Mouse (Mus musculus): ENCODE data around the gene Tnnc2.
A peak's percentile ranks its signal among the peaks of the same experiment; 100 is the strongest.

Tnnc2 gene

DNA sequence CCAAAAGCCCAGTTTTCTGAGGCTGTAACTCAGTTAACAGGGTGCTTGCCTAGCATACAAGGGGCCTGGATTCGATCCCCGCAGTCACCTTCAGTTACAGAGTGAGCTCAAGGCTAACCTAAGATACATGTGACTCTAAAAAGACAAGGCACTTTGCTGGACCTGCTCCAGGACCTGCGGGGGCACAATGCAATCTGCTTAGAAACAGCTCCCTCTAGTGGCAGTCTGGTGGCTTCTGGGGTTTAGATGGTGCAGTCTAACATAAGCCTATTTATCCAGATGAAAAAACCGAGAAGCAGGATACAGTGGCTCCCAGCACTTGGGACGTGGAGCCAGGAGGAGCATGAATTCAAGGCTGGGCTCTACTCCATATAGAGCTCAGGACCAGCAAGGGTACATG lies 14.5 kb upstream of the Tnnc2 start:
- peak; percentile 83 for DNase-seq

DNA sequence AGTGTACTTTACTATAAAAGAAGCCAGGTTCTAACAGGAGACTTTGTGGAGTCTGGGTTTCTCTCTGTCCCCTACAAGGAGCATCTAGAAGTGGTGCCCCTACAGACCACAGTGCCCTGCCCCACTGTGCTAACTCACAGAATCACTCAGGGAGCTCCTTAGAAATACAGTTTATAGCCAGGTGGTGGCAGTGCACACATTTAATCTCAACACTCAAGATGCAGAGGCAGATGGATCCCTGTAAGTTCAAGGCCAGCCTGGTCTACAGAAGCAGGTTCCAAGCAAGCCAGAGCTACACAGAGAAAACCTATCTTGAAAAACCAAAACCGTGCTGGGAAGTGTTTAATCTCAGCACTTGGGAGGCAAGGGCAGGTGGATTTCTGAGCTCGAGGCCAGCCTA lies 14.0 kb upstream of the Tnnc2 start:
- DNase-seq, result no peak

DNA sequence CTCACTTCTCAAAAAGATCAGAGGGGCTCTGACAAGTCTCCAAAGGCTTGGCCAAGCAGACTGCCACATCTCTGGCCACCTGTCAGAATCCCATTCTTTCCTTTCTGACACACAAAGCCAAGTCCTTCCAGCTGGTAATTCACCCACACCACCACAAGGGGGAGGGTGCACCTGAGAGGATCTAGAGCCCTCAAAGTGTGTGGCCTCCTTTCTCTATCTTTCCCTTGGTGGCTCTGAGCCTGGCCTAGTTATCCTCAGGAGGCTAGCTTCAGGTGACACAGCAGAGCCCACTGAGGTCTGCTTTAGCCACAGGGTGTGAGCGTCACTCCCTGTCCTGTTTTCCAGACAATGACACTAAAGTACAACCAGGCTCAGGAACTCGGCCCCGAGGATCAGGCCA lies 13.5 kb upstream of the Tnnc2 start:
- peak; percentile 63 for DNase-seq

DNA sequence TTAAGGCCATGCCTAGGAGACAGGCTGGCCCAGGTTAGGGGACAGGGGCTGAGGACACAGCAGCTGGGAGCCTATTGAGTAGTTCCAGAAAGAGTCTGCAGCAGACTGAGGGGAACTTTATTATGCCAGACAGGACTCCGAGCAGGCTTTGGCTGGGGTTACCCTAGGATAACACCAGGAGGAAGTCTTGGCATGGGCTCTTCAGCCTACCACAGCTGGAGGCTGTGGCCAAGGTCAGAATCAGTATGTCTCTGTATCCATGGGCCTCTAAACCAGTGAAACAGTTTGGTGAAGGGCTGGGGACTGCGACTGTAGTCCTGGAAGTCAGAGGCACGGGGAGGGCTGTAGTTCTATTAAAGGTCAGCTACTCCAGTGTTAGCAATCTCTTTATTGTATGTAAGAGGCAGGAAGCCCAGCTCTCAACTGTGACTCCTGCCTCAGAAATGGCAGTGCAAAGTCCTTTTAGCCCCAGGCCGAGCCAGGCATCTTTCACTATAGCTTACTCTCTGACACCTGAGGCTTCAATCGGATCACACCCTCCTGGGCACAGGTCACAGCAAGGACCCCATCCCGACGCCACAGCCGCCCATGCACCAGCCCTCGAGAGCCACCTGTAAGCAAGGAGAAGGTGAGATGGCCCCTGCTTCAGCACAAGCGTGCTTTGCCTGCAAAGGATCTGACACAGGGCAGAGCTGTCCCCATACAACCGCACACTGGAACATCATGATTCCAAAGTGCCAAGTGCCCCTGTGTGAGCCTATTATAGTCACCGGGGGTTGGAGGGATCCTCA lies 12.8 kb upstream of the Tnnc2 start:
- no peak for DNase-seq

DNA sequence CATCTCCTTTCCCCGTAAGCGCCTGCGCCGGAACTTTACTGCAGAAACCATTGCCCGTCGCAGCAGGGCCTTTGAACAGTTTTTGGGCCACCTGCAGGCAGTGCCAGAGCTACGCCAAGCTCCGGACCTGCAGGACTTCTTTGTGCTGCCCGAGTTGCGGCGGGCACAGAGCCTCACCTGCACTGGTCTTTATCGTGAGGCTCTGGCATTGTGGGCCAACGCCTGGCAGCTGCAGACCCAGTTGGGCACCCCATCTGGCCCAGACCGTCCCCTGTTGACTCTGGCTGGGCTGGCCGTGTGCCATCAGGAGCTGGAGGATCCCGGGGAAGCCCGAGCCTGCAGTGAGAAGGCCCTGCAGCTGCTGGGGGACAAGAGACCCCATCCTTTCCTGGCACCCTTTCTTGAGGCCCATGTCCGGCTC lies 12.1 kb upstream of the Tnnc2 start:
- DNase-seq, result no peak

DNA sequence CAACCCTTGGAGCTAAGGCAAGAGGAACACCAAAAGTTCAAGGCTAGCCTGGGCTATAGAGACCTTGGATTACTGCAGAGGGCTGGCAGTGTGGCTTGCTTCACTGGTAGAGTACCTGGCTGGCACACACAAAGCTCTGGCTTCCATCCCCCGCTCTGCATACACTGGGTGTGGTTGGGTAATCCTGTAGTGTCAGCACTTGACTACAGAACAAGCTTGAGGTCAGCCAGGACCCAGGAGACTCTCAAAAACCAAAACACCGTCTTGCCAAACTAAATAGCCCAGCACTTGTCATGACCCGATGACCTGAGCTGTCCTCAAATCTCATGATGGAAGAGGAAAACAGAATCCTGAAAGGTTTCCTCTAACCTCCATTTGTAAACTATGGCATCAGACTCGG lies 10.7 kb upstream of the Tnnc2 start:
- no peak for DNase-seq

DNA sequence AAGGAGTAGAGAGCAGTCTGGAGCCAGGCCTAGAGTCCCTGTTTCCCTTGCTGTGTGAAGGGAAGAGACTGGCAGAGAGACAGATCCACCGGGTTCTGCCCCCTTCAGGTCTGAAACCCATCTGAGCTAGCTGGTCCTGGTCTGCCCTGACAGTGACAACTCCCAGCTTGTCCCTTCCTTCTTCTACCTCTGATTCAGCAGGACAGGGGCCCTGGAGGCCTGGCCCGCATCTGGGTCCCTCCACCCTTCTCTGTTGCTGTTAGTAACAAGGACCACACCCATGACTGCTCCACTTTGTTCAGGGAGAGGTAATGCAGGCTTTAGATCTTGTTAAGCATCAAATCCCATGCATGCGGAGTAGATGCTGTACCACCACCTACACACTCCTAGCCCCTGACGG lies 8.6 kb upstream of the Tnnc2 start:
- no peak for DNase-seq

DNA sequence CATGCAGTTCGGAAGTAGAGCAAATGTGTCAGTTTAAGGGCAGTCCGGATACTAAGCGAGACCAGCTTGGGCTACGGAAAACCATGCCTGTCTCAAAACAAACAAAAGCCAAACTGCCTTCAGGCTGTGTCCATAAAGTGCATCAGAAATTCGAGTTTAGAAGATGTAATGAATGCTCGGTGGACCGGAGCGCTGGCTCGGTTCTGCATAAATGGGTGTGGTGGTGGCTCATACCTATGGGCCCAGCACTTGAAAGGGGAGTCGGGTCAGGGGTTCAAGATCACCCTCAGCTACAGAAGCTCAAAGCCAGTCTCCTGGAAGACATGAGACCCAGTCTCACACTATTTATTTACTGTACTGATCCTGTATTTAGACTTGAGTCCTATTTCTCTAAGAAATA lies 8.0 kb upstream of the Tnnc2 start:
- DNase-seq, result no peak

DNA sequence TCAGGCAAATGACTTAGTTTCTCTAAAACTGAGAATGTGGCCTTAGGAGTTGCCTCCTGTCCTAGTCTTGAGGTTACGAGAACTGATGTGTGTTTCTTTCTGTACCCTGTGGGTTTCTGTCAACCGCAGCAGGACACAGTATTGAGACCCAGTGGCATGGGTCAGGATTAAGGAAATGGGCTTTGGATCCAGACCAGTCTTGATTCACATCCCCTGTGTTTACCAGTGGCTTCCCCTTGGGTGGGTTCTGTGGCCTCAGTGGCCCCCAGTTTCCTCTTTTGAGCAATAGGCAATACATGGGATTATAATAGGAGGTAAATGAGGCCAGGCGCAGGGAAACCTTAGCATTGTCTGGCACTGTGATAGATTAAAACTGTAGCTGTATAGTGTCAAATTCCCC lies 7.3 kb upstream of the Tnnc2 start:
- no peak for DNase-seq

DNA sequence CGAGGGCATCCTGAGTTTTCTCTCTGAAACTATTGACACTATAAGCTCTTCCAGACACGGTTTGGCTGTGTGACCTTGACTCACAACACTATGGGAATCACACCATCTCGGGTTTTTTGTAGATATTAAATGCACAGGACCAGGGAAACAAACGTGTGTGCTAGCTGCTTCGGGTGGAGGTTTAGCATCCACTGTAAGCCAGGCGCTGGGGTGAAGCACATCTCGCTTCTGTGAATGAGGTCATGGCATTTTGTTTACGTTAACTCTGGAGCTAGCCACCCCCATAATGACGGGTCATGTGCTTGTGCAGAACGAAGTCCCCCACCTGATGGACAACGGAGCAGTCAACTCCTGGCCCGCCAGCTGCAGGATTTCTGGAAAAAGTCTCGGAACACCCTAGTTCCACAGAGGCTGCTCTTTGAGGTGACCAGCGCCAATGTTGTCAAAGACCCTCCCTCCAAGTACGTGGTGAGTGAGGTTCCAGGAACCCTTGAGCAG lies 6.7 kb upstream of the Tnnc2 start:
- no peak for DNase-seq

DNA sequence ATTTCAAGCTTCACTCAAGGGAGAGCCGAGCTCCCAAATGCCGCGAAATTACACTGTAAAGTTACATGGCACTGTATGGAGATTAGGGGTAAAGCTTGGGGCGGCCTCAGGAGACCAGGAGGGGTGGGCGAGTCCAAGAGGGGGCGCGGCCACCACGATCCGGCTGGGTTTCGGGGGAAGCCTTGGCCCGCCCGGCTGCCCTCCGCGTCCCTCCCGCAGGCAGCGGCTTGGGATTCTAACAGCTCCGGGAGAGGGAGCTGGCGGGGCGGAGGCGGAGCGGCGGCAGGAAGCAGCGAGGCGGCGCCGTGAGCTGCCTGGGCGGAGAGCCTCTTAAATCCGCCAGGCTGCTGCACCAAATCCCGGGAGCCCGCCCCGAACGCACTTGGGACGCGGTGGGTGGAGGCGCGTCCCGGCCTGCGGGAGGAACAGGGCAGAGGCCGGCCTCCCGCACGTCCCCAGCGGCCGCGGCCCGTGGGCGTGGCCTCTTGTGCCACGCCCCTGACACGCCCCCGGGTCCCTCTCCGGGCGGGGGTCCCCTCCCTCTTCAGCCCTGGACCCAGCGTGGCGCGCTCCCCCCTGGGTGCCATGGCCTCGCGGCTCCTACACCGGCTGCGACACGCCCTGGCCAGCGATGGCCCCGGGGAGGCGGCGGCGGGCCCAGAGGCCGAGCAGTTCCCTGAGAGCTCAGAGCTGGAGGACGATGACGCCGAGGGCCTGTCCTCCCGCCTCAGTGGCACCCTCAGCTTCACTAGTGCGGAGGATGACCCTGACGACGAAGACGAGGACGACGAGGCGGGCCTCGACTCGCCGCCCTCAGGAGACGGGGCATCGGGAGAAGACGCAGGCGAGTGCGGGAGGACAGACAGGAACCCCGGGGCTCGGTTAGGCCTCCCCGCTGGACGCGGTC lies 6.0 kb upstream of the Tnnc2 start, which contains the start of gene Snx21:
Gene Snx21 (plus strand): TSS at position 343 of the 907 bp plus-strand sequence.
- peak; percentile 96 for DNase-seq

DNA sequence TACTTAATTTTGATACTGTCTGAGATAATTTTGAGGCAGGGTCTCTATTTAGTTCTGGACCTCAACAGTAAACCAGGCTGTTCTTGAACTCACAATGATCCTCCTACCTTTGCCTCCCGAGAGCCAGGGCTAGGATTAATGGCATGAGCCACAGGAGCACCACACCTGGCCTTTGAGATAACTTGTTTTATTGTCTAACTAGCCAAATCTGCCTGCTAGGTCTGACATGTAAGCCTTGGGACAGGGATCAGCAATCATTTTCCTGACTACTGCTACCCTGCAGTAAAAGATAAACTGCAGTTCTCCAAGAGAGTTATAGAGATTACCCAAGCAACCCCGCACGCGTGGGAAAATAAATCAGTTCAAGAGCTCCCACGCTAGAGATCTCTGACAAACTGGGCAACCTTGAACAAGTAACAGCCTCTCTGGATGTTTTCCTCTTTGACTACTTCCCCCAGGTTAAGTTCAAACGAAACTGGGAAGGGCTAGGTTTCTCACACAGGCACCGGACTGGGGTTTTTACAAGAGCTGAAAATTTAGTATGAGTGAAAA lies 5.2 kb upstream of the Tnnc2 start:
- no peak for DNase-seq

DNA sequence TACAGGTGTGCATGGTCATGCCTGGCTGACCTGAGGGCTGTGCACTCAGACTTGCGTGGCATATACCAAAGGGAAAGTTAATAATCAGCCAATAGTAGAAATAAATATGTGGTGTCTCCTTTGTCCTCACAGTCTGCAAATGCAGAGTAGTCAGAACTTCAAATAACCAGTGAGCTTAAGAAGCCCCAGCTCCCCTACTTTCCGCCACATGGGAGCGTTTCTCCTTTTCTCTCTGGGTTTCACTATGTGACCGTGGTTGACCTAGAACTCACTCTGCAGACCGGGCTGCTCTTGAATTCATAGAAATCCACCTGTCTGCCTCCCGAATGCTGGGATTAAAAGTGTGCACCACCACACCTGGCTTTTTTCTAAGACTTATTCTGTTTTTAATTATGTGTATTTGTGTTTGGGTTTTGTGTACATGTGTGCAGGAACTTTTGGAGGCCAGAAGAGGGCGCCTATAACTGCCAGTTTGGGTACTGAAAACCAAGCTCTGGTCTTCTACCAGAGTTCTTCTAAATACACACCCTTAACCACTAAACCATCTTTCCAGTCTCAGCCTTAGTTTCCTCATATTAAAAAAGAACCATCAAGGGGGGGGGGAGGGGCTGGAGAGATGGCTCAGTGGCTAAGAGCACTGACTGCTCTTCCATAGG lies 4.3 kb upstream of the Tnnc2 start:
- no peak for DNase-seq

DNA sequence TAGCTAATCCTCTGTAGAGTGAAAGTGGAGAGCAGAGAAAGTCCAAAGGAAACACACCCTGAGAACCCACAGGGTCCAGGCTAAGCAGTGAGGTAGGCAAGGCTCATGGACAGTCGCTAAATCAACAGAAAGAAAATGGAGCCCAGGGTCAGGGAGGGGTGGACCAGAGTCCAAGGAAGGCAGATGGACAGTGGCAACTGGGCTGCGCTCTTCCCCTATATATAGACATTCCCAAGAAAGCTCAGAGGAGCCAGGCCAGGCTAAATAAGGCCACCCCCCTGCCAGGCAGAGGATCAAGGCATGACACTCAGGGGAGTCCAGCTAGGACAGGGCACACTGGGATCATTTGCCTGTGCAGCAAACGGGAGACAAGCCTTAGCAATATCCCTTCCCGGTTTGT lies 2.1 kb upstream of the Tnnc2 start:
- no peak for DNase-seq

DNA sequence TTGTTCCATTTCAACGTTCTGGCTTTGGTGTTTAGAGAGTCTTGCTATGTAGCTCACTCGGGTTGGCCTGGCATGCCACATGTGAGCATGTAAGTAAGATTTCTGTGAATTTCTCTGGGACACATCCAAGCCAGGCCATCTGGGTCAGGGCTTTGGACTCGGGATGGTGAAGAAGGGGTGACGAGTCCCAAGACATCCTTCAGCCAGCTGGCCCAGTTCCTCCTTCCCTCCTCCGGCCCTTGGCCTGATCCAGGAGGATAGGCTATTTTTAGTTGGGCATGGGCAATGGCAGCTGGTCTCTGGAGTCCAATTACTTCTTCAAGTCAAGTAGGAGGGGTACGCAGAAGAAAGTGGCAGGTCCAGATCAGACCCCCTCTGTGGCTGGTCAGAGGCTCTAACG lies 958 bp downstream of the Tnnc2 start:
- no peak for DNase-seq

DNA sequence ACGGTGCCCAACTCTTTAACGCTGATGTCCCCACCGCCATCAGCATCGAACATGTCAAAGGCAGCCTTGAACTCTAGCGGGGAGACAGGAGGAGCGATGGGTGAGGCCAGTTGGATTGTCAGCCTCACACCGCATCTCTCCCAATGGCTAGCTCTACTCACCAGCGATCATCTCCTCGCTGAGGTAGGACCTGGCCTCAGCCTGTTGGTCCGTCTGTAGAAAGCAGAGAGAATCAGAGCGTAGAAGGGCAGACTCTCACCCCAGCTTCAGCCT lies 1.8 kb downstream of the Tnnc2 start:
- no peak for DNase-seq

DNA sequence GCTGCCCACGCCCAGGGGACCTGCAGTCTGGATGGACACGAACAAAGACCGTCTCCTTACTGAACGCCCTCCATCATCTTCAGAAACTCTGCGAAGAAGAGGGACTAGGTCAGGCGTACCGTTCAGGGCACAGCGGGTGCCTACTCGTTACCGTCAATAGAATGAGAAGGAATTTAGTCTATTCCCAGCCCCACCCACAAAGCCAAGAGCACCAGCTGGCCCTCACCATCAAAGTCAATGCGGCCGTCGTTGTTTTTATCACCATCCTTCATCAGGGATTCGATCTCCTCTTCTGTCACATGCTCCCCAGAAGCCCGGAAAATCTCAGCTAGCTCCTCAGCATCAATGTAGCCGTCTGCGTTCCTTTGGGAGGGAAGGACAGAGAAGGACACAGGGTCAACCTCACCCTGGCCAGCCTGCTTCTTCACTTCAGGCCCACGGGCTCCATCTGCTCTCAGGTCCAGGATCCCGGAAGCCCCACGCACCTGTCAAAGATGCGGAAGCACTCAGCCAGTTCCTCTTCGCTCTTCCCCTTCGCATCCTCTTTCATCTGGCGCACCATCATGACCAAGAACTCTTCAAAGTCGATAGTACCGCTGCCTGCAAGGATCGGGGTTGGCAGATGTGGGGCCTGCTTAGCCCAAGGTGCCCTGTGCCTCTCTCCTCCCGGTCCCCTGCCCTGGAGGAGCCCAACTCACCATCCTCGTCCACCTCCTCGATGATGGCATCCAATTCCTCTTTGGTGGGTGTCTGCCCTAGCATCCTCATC lies 2.3 kb downstream of the Tnnc2 start:
- no peak for DNase-seq

DNA sequence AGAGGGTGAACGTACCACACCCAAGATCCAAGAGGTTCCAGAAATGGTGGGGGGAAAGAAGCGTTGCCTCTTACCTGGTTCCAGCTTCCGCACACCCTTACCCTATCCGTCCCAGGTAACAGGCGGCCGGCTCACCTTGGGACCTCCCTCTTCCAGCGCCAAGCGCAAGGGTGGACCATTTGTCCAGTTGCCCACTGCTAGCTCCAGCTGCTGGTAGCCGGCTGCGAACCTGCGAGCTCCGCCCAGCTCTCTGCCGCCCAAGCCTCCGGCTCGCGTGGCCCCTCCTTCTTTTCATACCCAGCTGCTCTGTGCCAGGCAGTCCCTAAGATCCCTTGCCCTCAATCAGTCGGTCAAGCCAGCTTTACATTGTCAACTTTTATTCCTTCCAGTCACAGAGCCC lies 3.0 kb downstream of the Tnnc2 start:
- no peak for DNase-seq

DNA sequence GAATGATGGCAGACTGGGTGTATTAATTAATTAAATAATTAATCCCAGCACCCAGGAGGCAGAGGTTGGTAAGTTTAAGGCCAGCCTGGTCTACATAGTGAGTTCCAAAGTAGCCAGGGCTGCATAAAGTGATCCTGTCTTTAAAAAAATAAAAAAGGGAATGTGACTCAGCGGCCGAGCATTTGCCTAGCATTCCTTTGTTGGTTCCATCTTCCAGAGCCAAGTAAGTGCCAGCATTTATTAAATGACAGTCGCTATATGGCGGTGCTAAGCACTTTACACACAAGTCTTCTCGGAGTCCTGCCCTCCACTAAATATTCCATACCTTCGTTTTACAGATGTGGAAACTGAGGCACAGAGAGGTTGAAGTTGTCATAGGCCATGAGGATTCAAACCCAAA lies 3.6 kb downstream of the Tnnc2 start:
- no peak for DNase-seq

DNA sequence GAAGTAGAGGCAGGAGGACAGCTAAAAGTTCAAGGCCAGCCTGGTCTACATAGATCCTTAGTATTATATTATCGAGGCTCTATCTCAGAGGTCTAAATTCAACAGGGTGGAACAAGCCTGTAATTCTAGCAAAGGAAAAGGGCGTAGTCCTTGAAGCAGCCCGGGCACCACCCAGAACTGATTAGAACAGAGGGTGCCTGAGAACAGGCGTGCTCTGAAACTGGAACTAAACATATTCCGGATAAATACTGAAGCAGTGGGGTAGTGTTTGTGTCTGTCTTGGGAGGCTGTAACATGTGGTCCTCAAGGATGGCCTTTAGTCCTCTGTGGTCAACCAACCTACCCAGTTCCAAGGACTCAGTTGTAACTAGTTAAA lies 5.8 kb downstream of the Tnnc2 start:
- no peak for DNase-seq

DNA sequence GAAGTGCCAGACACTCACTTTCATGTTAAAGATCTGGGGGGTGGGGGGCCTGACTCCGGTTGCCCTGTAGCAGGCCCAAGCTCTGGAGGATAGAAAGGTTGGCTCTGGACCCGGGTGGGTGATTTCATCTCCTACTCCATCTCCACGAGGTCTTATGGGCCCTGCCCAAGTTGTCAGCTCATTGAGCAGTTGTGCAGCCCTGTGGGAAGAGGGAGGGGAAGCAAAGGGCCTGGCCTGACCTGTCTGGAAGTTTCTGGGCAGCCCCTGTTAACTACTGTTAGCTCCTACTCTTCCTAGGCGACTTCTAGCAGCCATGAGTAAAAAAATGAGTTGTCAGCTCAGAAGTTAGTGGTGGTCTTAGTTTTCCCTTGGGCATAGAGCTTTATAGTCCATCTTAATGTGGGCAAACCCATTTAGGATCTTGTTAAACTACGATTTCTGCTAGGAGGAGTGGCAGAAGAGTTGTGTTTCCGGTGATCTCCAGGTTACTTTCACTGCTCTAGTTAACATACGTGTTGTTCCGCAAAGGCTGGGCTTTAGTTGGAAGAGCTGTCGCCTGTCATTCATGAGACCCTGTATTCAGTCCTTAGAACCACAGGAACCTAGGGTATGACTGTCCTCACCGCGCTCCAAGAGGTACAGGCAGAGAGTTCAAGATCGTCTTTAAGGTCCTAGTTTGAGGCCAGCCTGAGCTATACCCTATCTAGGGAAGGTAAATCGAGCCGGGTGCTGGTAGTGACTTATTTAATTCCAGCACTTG lies 6.4 kb downstream of the Tnnc2 start:
- no peak for DNase-seq

DNA sequence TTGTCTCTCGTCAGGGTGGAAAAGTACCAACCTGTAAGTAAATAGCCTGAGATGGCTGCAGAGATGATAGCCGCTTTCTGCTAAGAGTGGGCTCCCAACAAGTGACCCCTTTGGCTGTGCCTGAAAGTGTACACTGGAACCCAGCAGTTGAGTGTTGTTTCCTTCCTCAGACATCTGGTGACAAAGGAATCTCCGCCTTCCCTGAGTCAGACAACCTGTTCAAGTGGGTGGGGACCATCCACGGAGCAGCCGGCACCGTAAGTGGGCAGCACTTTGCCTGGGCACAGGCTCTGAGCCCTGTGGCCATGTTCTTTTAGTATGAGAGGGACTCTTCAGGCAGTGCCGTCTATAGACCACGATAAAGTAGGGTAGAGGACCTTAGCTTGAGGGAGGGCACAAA lies 8.6 kb downstream of the Tnnc2 start:
- no peak for DNase-seq

Measured in kidney, adult 11 months (tissue).